Mouse (Mus musculus) limb, embryonic 14.5 days (tissue): ENCODE results near the gene Traf1. TPM values are rescaled to one million over a fixed set of nuclear protein-coding genes. Genes with fewer than 3 reads are reported as not detected.

ENCODE experiments used
- ATAC-seq: fragments of 200-750 bp; cut with Nextera tagmentation; 2 replicates; pipeline ENCODE4 v1.8.0; 2017; ENCODE audit warnings: low read depth, moderate number of reproducible peaks, moderate TSS enrichment; ENCODE audit not compliant: low FRiP score
- DNase-seq: peaks from one replicate; pipeline ENCODE4 v3.0.0-alpha.2; 2015; ENCODE audit warnings: low spot score
- H3K27ac ChIP-seq: fragments of 300-500 bp; sonication (generic); replicated peaks from 2 replicates; pipeline ENCODE4 v1.5.1; 2014; ENCODE audit warnings: low read depth, mild to moderate bottlenecking, low read length, moderate library complexity, mixed read lengths
- H3K27me3 ChIP-seq: fragments of 300-500 bp; sonication (generic); 2 replicates; pipeline ENCODE4 v1.6.1; 2014; ENCODE audit warnings: low read length, mixed read lengths; ENCODE audit not compliant: control insufficient read depth, insufficient read depth
- H3K36me3 ChIP-seq: fragments of 300-500 bp; sonication (generic); 2 replicates; pipeline ENCODE4 v1.6.1; 2014; ENCODE audit warnings: mild to moderate bottlenecking, low read length, moderate library complexity, mixed read lengths; ENCODE audit not compliant: control insufficient read depth, insufficient read depth
- H3K4me1 ChIP-seq: fragments of 300-500 bp; sonication (generic); 2 replicates; pipeline ENCODE4 v1.6.1; 2014; ENCODE audit warnings: antibody characterized with exemption, low read length, mixed read lengths; ENCODE audit not compliant: control insufficient read depth, insufficient read depth
- H3K4me2 ChIP-seq: fragments of 300-500 bp; sonication (generic); replicated peaks from 2 replicates; pipeline ENCODE4 v1.6.1; 2014; ENCODE audit warnings: low read depth, mild to moderate bottlenecking, low read length, moderate library complexity; ENCODE audit not compliant: severe bottlenecking
- H3K4me3 ChIP-seq: fragments of 300-500 bp; sonication (generic); replicated peaks from 2 replicates; pipeline ENCODE4 v1.5.1; 2014; ENCODE audit warnings: low read length
- H3K9ac ChIP-seq: fragments of 300-500 bp; sonication (generic); 2 replicates; pipeline ENCODE4 v1.6.1; 2014; ENCODE audit warnings: mild to moderate bottlenecking, low read depth, low read length, moderate library complexity; ENCODE audit not compliant: severe bottlenecking
- H3K9me3 ChIP-seq: fragments of 300-500 bp; sonication (generic); 2 replicates; pipeline ENCODE4 v1.6.1; 2016; ENCODE audit warnings: low read length; ENCODE audit not compliant: control insufficient read depth
- POLR2A ChIP-seq: fragments of 200-500 bp; IDR thresholded peaks from 2 replicates; pipeline ENCODE4 v1.8.0; 2012; ENCODE audit warnings: inconsistent platforms, mild to moderate bottlenecking, moderate library complexity, borderline replicate concordance; ENCODE audit not compliant: insufficient read depth, insufficient read length; ENCODE audit errors: extremely low read depth
- WGBS: fragments of 180-500 bp; shearing (Covaris S2); extraction: QIAGEN DNeasy Blood & Tissue Kit; methylation state at CpG from one replicate; pipeline ENCODE4 v1.1.7; 2014; 5-methylcytosine and 5-hydroxymethylcytosine counted together
- polyA plus RNA-seq, 2 experiments: library from polyadenylated mRNA; depleted of rRNA in 1 of 2; stranded (reverse) in 1 of 2; unstranded in 1 of 2; fragments of >200 nt; fragmentation: Nextera tagmentation in 1 of 2; extraction: Ambion mirVana in 1 of 2; gene quantifications; 2 replicates each; pipeline versions ENCODE4 v1.2.1 to v1.2.3; 2012 to 2014

Traf1 gene
- polyA plus RNA-seq, 2 experiments, result 4.0 to 5.1 TPM

- DNase-seq (no peak), ATAC-seq (no peak)
- no peak overlapping the region for H3K4me3 ChIP-seq
- no peaks in the 10 kb centered on the region for H3K27me3 ChIP-seq
- no peak overlapping the region for H3K9ac ChIP-seq
- H3K9me3 ChIP-seq, result no peaks in the 10 kb centered on the region
- no peak overlapping the region for H3K27ac ChIP-seq
- H3K4me1 ChIP-seq, result 0 out of 2 replicates have a peak, but pooled peaks cover 3% of the 10 kb centered on the region
- TF ChIP-seq POLR2A, result no peak
- WGBS, result 24% methylated on average over 2 of the region's 2 CpGs
- H3K4me2 ChIP-seq, result no peak overlapping the region
- H3K36me3 ChIP-seq, result no peaks in the 10 kb centered on the region
Measured at GRCm38 (mm10) chr2:34948622-34949021, 12.9 kb downstream of the Traf1 start.

- Histone ChIP-seq H3K9ac (no peak overlapping the region), H3K4me1 (peaks cover 7% of the 10 kb centered on the region; the same call in 1 of the 2 replicates), H3K36me3 (no peaks in the 10 kb centered on the region), H3K4me2 (no peak overlapping the region), H3K4me3 (no peak overlapping the region), H3K27me3 (no peaks in the 10 kb centered on the region; the same call in 1 of the 2 replicates), H3K9me3 (no peaks in the 10 kb centered on the region), H3K27ac (no peak overlapping the region)
- 59% methylated on average over 4 of the region's 4 CpGs for WGBS
- ATAC-seq (no peak), DNase-seq (no peak)
- no peak for TF ChIP-seq POLR2A
Measured at GRCm38 (mm10) chr2:34946046-34946445, 15.5 kb downstream of the Traf1 start.

- Histone ChIP-seq H3K4me1 (peaks cover 7% of the 10 kb centered on the region; the same call in 1 of the 2 replicates), H3K9me3 (no peaks in the 10 kb centered on the region), H3K9ac (no peak overlapping the region), H3K27me3 (no peaks in the 10 kb centered on the region; the same call in 1 of the 2 replicates), H3K4me2 (no peak overlapping the region), H3K36me3 (no peaks in the 10 kb centered on the region), H3K4me3 (no peak overlapping the region), H3K27ac (no peak overlapping the region)
- ATAC-seq (no peak), DNase-seq (no peak)
- no peak for TF ChIP-seq POLR2A
- 57% methylated on average over 4 of the region's 4 CpGs for WGBS
Measured at GRCm38 (mm10) chr2:34945580-34945979, 16.0 kb downstream of the Traf1 start.

- H3K4me1 ChIP-seq, result peaks cover 11% of the 10 kb centered on the region; the same call in 1 of the 2 replicates
- no peak overlapping the region for H3K4me2 ChIP-seq
- H3K27ac ChIP-seq, result no peak overlapping the region
- WGBS, result 12% methylated on average over 8 of the region's 8 CpGs
- ATAC-seq, result no peak
- no peak overlapping the region for H3K9ac ChIP-seq
- no peaks in the 10 kb centered on the region for H3K9me3 ChIP-seq
- no peaks in the 10 kb centered on the region for H3K36me3 ChIP-seq
- TF ChIP-seq POLR2A, result no peak
- H3K27me3 ChIP-seq, result no peaks in the 10 kb centered on the region; the same call in 1 of the 2 replicates
- no peak for DNase-seq
- no peak overlapping the region for H3K4me3 ChIP-seq
Measured at GRCm38 (mm10) chr2:34944761-34945160, 16.8 kb downstream of the Traf1 start.

- WGBS, result 82% methylated on average over 13 of the region's 13 CpGs
- no peak for TF ChIP-seq POLR2A
- H3K9ac ChIP-seq, result no peak overlapping the region
- no peak overlapping the region for H3K4me2 ChIP-seq
- H3K27me3 ChIP-seq, result no peaks in the 10 kb centered on the region; the same call in 1 of the 2 replicates
- no peak overlapping the region for H3K4me3 ChIP-seq
- H3K36me3 ChIP-seq, result no peaks in the 10 kb centered on the region
- ATAC-seq (no peak), DNase-seq (no peak)
- H3K27ac ChIP-seq, result no peak overlapping the region
- no peaks in the 10 kb centered on the region for H3K9me3 ChIP-seq
- H3K4me1 ChIP-seq, result peaks cover 17% of the 10 kb centered on the region
Measured at GRCm38 (mm10) chr2:34943556-34944120, 17.9 kb downstream of the Traf1 start.
